Comparison of ENCODE assay signal across 8 mouse cellular contexts in the genomic region with DNA sequence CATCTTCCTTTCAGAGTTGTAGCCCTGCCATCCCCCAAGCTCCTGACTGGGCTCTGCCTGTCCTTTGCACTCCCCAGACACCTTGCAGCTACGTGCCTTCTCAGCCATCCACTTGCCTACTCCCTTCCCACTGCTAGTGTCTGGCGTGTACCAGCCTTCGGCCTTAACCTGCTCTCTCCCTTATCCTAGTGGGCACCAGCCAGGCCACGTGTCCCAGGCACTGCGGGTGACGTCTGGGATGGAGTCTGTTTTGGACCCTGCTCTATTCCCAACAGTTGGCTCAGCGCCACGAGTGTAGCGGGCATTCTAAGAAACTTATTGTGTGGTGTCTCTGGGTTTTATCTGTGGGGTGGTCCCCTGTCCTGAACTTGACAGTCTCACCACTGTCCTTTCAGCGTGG.
DNase-seq lines count a peak whose midpoint lies in the region; ATAC-seq and TF ChIP-seq lines count a peak whose summit lies in the region.

No protein-coding gene starts in this region.

- no peak for TF ChIP-seq POLR2A in heart, adult 2 months (IDR thresholded peaks at IDR 0.05; ENCODE audit: insufficient read depth, low read depth, low read length)
- no peak for TF ChIP-seq POLR2A in small intestine, adult 2 months (IDR thresholded peaks at IDR 0.05; ENCODE audit: low read depth, low read length)

- no peak for ATAC-seq in neural tube, embryonic 13.5 days (ENCODE audit: low read depth)
- ATAC-seq in heart, embryonic 14.5 days (ENCODE audit: insufficient number of reproducible peaks, insufficient read depth, low FRiP score, low read depth): 0 out of 2 replicates have a peak, but pooled peaks have one; percentile 24

- H3K9me3 ChIP-seq in neural tube, embryonic 13.5 days: no peaks in the 10 kb centered on the region
- H3K9me3 ChIP-seq in heart, embryonic 14.5 days (ENCODE audit: control insufficient read depth, low read length): no peaks in the 10 kb centered on the region

- intact Hi-C loops in heart, adult 2 months (cut with DNase I): no loop called here

- H3K27ac ChIP-seq in heart, adult 2 months: peak overlapping the region; percentile 80
- H3K27ac ChIP-seq in neural tube, embryonic 13.5 days (replicated peaks): peak overlapping the region; percentile 52; the same call in 1 of the 2 replicates
- H3K27ac ChIP-seq in heart, embryonic 14.5 days (replicated peaks in 1 of 2; ENCODE audit: control insufficient read depth in 1 of 2, insufficient read depth in 1 of 2, low read depth in 2 of 2, low read length in 2 of 2): peak overlapping the region; percentile 70 to 77
- peak overlapping the region; percentile 78 for H3K27ac ChIP-seq in small intestine, adult 2 months (ENCODE audit: insufficient read depth, low read depth, low read length)

- no peak overlapping the region for H3K4me3 ChIP-seq in heart, adult 2 months
- no peak overlapping the region for H3K4me3 ChIP-seq in neural tube, embryonic 13.5 days
- H3K4me3 ChIP-seq in heart, embryonic 14.5 days (ENCODE audit: control insufficient read depth in 1 of 2, insufficient read depth in 1 of 2, low read depth in 1 of 2, low read length in 2 of 2): no peak overlapping the region
- H3K4me3 ChIP-seq in small intestine, adult 2 months (ENCODE audit: low read depth, low read length): no peak overlapping the region

- H3K27me3 ChIP-seq in heart, adult 2 months (ENCODE audit: control insufficient read depth, insufficient read depth, low read length): no peaks in the 10 kb centered on the region
- H3K27me3 ChIP-seq in neural tube, embryonic 13.5 days: no peaks in the 10 kb centered on the region
- no peaks in the 10 kb centered on the region for H3K27me3 ChIP-seq in heart, embryonic 14.5 days (ENCODE audit: control insufficient read depth, insufficient read depth, low read length)
- H3K27me3 ChIP-seq in small intestine, adult 2 months (ENCODE audit: control insufficient read depth, insufficient read depth, low read length): no peaks in the 10 kb centered on the region

- no peaks in the 10 kb centered on the region for H3K79me2 ChIP-seq in heart, adult 2 months (replicated peaks; ENCODE audit: control insufficient read depth, insufficient read depth, low read length)

- TF ChIP-seq EP300 in heart, adult 2 months (IDR thresholded peaks at IDR 0.05; ENCODE audit: insufficient read depth, low read depth, low read length): no peak

- no peak overlapping the region for H3K4me2 ChIP-seq in neural tube, embryonic 13.5 days
- H3K4me2 ChIP-seq in heart, embryonic 14.5 days (ENCODE audit: low read length): no peak overlapping the region

- H3K9ac ChIP-seq in heart, adult 2 months (ENCODE audit: low read depth, low read length): no peak overlapping the region
- no peak overlapping the region for H3K9ac ChIP-seq in neural tube, embryonic 13.5 days
- H3K9ac ChIP-seq in heart, embryonic 14.5 days (ENCODE audit: low read length): no peak overlapping the region

- DNase-seq in heart, adult 2 months: peak in 1 of 2 experiments; percentile 55
- no peak for DNase-seq in heart, adult 8-10 months (ENCODE audit: low spot score)
- no peak for DNase-seq in neural tube, embryonic 10.5 days (ENCODE audit: extremely low spot score, low spot score)
- no peak for DNase-seq in layer of hippocampus, postnatal 25 days (ENCODE audit: extremely low spot score in 1 of 2, low spot score in 1 of 2)
- no peak for DNase-seq in thymus, postnatal 25 days

- 57% methylated on average over 10 of the region's 10 CpGs for WGBS in heart, adult 2 months
- WGBS in neural tube, embryonic 13.5 days: 62% methylated on average over 10 of the region's 10 CpGs
- WGBS in heart, embryonic 14.5 days: 62% methylated on average over 10 of the region's 10 CpGs
- WGBS in small intestine, adult 2 months: 88% methylated on average over 10 of the region's 10 CpGs

- TF ChIP-seq CTCF in heart, adult 2 months (IDR thresholded peaks at IDR 0.05): no peak
- TF ChIP-seq CTCF in small intestine, adult 2 months (IDR thresholded peaks at IDR 0.05; ENCODE audit: extremely low read depth, insufficient read length, insufficient replicate concordance, low read depth, low read length): no peak

- H3K4me1 ChIP-seq in heart, adult 2 months (ENCODE audit: control insufficient read depth, insufficient read depth, low read length): peaks cover 33% of the 10 kb centered on the region
- peaks cover 42% of the 10 kb centered on the region for H3K4me1 ChIP-seq in neural tube, embryonic 13.5 days (replicated peaks)
- H3K4me1 ChIP-seq in heart, embryonic 14.5 days (ENCODE audit: control insufficient read depth in 2 of 2, insufficient read depth in 2 of 2, low read length in 2 of 2): peaks cover 44 to 46% of the 10 kb centered on the region in 2 experiments
- peaks cover 24% of the 10 kb centered on the region for H3K4me1 ChIP-seq in small intestine, adult 2 months (ENCODE audit: control insufficient read depth, insufficient read depth, insufficient read length, low read length)

- no peaks in the 10 kb centered on the region for H3K36me3 ChIP-seq in heart, adult 2 months (ENCODE audit: control insufficient read depth, insufficient read depth, low read length)
- no peaks in the 10 kb centered on the region for H3K36me3 ChIP-seq in neural tube, embryonic 13.5 days
- no peaks in the 10 kb centered on the region for H3K36me3 ChIP-seq in heart, embryonic 14.5 days (ENCODE audit: control insufficient read depth, insufficient read depth, low read length)
- H3K36me3 ChIP-seq in small intestine, adult 2 months (ENCODE audit: control insufficient read depth, insufficient read depth, low read length): no peaks in the 10 kb centered on the region
